Mouse (Mus musculus) right cerebral cortex, adult 2 months (tissue): ENCODE data around the gene Pold4.
A peak's percentile ranks its signal among the peaks of the same experiment; 100 is the strongest.

ENCODE experiments used
- DNase-seq, 2 experiments: peaks; one replicate each; pipeline ENCODE4 v3.0.0; 2021 to 2022; ENCODE audit warnings: low spot score in 2 of 2

Gene Pold4

DNA sequence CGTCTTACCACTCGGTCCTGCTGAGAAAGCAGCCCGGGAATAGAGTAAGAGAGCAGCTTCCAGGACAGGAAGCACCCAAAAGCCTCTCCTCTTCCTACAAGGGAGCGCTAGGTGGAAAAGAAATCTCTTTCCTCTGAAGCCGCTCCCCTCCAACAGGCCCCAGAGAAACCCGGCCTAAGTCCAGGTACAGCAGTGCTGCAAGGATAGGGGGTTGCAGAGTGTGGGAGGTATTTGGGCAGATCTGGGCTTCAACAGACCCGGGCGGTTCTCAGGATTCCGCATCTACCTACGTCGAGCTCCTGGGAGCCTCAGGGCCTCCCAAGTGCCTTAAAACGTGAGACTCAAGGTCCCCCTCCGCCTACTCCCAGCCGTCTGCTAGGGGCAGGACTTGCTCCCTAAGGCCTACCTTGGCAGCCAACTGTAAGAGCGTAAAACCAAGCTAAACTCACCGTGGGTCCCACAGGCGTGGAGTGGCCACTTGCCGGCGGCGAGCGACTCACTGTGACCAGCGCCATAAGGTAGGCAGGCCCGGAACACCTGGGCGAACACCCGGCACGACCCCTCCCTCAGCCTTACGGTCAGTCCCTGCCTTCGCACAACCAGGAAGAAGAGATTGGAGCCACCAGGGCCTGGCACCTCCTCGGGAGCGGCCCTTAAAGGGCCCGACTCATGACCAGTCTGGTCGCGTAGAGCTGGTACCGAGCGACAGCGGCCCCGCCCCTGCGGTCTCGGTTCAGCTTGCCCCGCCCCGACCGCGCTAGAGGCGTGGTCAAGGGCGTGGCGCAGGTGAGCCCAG is 37.1 kb downstream of the Pold4 start, which contains the start of gene Ssh3:
TSS of gene Ssh3 (minus strand) at position 615 of the 796 bp plus-strand sequence.
- DNase-seq: peak; percentile 64 to 73

DNA sequence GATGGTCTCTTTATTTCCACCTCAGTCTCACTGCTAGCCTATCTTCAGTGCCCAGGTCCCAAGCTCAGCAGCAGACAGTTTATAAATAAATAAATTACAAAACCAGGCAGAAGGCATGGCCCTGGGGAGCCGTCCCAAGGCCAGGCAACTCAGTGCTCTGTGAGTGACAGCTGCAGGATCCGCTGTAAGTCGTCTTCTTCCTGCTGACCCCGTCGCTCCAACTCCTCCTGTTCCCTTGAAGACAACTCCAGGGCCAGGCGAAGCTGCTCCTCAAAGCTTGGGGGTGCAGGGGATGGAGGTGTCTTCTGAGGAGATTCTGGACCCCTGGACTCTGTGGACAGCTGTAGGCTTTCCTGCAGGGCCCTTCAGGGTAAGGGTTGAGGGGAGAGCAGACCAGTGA is 38.5 kb downstream of the Pold4 start:
- no peak for DNase-seq

- no peak for DNase-seq
Observed at GRCm38 (mm10) chr19:4270972-4271371, 39.3 kb downstream of the Pold4 start.

- DNase-seq: no peak
Observed at GRCm38 (mm10) chr19:4279487-4279886, 47.8 kb downstream of the Pold4 start.

- DNase-seq: no peak
Observed at GRCm38 (mm10) chr19:4280425-4280824, 48.7 kb downstream of the Pold4 start.

DNA sequence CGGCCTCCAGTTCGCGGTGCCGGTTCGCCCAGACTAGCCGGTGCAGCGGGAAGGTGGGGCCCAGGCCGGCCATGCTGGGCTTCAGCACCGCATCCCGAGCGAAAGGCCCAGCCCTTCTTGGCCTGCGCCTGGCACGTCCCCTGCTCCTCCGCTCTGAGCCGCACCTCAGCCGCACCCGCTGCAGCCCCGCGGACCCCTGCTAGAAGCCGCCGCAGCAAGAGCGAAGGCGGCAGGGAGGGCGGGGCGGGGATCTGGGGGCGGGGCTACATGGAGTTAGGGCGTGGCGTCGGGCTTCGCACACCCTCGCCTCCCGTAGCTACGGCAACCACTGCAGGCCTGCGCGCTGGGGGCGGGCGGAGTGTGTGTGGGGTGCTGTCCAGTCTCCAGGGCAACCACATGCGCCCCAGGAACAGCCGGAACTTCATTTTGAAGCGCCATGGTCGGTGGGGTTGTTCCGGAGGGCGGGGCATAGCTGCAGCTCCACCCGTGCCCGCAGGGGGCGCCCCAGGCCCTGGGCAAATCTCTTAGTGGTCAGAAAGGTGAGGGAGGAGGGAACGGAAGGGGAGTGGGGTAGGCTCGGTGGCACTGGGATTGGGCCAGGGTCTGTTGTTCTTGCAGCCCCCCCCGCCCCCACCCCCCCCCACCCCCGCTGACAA is 51.3 kb downstream of the Pold4 start, which contains the start of gene Ankrd13d:
TSS of gene Ankrd13d (minus strand) at position 240 of the 656 bp plus-strand sequence.
- DNase-seq: peak; percentile 92 to 94
